Mouse (Mus musculus) thymus, postnatal 0 days (tissue): ENCODE measurements around the gene Ces1a. TPM values are rescaled to one million over a fixed set of nuclear protein-coding genes. Genes with fewer than 3 reads are reported as not detected.

Experiments used
- DNase-seq: peaks from one replicate; pipeline ENCODE4 v3.0.0-alpha.2; 2015; ENCODE audit warnings: low spot score
- polyA plus RNA-seq: library from polyadenylated mRNA; unstranded; fragments of >200 nt; fragmentation: Nextera tagmentation; extraction: Ambion mirVana; gene quantifications from 2 replicates; pipeline ENCODE4 v1.2.1, GENCODE M21; 2015

Ces1a gene
- polyA plus RNA-seq, 1 experiment from 2014 or later: 0.25 TPM

DNA sequence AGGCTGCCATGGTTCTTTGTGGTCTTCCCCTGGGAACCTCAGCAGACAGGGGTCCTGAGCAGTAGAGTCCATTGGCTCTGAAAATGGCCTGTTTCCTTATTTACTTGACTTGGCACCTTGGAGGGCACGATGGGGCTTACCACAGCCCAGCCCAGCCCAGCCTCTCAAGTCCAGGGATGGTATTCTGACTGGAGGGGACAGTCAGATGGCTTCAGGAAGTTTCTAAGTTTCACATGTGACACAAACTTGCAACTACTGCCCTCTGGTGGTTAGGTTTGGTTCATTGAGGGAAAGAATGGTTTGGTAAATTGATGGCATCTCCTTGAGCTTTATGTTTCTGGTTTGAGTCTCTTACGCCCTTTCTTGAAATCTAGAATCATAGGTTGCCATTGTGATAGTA is 49.4 kb downstream of the Ces1a start:
- peak; percentile 45 for DNase-seq

DNA sequence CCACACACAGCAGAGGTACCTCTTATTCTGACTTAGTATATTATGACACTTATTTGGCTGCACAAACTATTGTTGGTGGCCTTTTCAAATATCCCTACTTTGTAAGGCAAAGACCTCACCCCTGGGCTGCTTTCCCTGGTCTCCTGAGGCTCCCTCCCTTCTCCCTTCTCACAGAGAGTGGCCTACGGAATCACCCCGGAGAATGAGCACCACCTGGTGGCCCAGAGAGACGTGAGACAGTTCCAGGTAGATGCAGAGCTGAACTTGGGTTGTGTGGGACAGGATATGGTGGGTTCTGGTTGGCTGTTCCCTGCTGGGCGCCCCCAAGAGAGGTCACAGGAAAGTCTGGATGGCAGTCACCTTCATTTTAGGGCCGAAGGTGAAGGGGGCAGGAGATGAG is 51.2 kb downstream of the Ces1a start:
- peak; percentile 5 for DNase-seq

- DNase-seq: no peak
Observed at GRCm38 (mm10) chr8:92984376-92984775, 63.6 kb downstream of the Ces1a start.

DNA sequence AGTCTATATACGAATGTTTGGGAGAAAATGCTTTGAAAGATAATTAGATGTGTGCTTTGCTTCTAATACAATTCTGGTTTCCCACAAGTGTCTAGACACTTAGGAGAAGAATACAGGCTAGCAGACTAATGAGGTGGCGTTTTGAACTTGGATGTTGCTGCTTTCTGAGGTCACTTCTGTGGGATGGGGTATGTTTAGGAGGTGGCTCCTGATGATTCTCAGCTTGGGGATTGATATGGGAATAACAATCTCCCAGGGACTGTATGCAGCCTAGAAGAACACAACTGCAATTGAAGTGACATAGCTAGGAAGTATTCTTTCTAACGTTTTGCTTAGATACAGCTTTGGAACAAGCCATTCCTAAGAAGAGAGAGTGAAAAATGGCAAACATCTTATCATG is 65.5 kb downstream of the Ces1a start:
- no peak for DNase-seq

DNA sequence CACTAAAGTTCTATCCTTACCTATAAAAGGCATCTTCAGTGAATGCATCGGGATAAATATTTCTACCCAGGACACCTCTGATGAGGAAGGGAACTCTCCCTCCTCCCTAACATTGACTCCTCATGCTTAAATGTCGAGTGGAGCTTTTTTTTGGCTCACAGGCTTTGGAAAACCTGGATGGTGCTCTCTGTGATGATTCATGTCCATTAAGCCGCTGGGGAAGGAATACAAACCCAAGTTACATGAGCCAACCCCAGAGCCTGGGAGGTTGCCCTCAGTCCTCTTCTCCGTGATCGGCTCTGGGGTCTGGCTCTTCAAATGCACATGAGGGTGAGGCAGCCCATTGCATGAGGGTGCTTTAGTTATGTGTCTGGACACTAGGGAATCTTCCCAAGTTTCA is 71.3 kb downstream of the Ces1a start:
- DNase-seq: no peak

GRCm38 (mm10) chr8:92972949-92973348 is 75.0 kb downstream of the Ces1a start:
- DNase-seq: no peak

Other genes with a start within 250 kb of the Ces1a start
- 49.5 and 52.9 TPM in 2 replicates for gene Mmp2, start 220.9 kb downstream of the Ces1a start, polyA plus RNA-seq
- gene Lpcat2, start 192.9 kb downstream of the Ces1a start, polyA plus RNA-seq: 20.2 and 25.5 TPM in 2 replicates
- gene Capns2, start 146.8 kb downstream of the Ces1a start, polyA plus RNA-seq: 0.13 and 0.27 TPM in 2 replicates
- gene Slc6a2, start 88.1 kb downstream of the Ces1a start, polyA plus RNA-seq: 0.06 and 0.27 TPM in 2 replicates
- gene Ces1b, start 31.8 kb upstream of the Ces1a start, polyA plus RNA-seq: 0.35 and 0.48 TPM in 2 replicates
- 0.18 TPM in 2 replicates for gene Ces1c, start 83.1 kb upstream of the Ces1a start, polyA plus RNA-seq
- gene Ces1d, start 149.6 kb upstream of the Ces1a start, polyA plus RNA-seq: 3.3 and 3.8 TPM in 2 replicates
- 0.12 and 0.27 TPM in 2 replicates for gene Ces1e, start 181.4 kb upstream of the Ces1a start, polyA plus RNA-seq
- 0.69 and 0.77 TPM in 2 replicates for gene Ces1f, start 231.6 kb upstream of the Ces1a start, polyA plus RNA-seq